Mouse (Mus musculus): ENCODE data around the gene Myof. TPM values are rescaled to one million over a fixed set of nuclear protein-coding genes. Genes with fewer than 3 reads are reported as not detected.

Myof gene
- total and polyA plus RNA-seq, 2 experiments = 0.48 to 2.1 TPM

DNA sequence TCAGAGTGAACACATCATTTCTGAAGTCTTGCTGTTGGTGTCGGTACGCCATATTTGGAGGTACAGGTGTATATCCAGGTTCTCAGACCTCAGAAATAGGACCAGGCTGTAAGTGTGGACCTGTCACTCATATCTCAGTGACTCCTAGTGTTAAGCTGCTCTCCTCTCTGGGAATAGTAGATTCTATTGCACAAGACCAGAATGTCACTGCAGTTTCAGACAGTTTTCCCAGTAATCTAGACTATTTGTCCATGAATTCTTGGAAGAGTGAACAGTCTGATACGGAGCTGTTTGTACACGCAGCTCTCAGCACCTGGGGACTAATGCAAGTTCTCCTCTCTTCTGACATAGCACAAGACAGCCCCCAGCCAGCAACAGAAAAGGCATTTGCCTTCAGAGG is 42.4 kb downstream of the Myof start:
- no peak overlapping the region for H3K27ac ChIP-seq (replicated peaks; ENCODE audit: insufficient read depth, low read depth, low read length)
- H3K27me3 ChIP-seq (ENCODE audit: control insufficient read depth, insufficient read depth, low read length) = no peaks in the 10 kb centered on the region
- 60% methylated on average over 4 of the region's 4 CpGs for WGBS
- no peaks in the 10 kb centered on the region for H3K79me2 ChIP-seq (ENCODE audit: control insufficient read depth, insufficient read depth, low read length)
- H3K9ac ChIP-seq (ENCODE audit: low read depth, low read length) = no peak overlapping the region
- TF ChIP-seq POLR2A (IDR thresholded peaks at IDR 0.05; ENCODE audit: extremely low read depth, insufficient read depth, low read length) (no peak), CTCF (IDR thresholded peaks at IDR 0.05; ENCODE audit: low read depth, low read length) (no peak)
- H3K4me3 ChIP-seq (ENCODE audit: insufficient read depth, low read depth, low read length) = no peak overlapping the region
- peaks cover 2% of the 10 kb centered on the region; the same call in 1 of the 2 replicates for H3K4me1 ChIP-seq (ENCODE audit: control insufficient read depth, insufficient read depth, low read length)
- H3K36me3 ChIP-seq (ENCODE audit: control insufficient read depth, insufficient read depth, low read length) = no peaks in the 10 kb centered on the region
- no peak for DNase-seq (ENCODE audit: extremely low read depth, low read depth, low spot score)

- no peak for DNase-seq (ENCODE audit: extremely low read depth, low read depth, low spot score)
- Histone ChIP-seq H3K4me1 (ENCODE audit: control insufficient read depth, insufficient read depth, low read length) (peaks cover 2% of the 10 kb centered on the region; the same call in 1 of the 2 replicates), H3K36me3 (ENCODE audit: control insufficient read depth, insufficient read depth, low read length) (no peaks in the 10 kb centered on the region), H3K27ac (replicated peaks; ENCODE audit: insufficient read depth, low read depth, low read length) (no peak overlapping the region), H3K4me3 (ENCODE audit: insufficient read depth, low read depth, low read length) (no peak overlapping the region), H3K79me2 (ENCODE audit: control insufficient read depth, insufficient read depth, low read length) (no peaks in the 10 kb centered on the region), H3K27me3 (ENCODE audit: control insufficient read depth, insufficient read depth, low read length) (no peaks in the 10 kb centered on the region), H3K9ac (ENCODE audit: low read depth, low read length) (no peak overlapping the region)
- TF ChIP-seq CTCF (IDR thresholded peaks at IDR 0.05; ENCODE audit: low read depth, low read length) (no peak), POLR2A (IDR thresholded peaks at IDR 0.05; ENCODE audit: extremely low read depth, insufficient read depth, low read length) (no peak)
- 94% methylated on average over 2 of the region's 2 CpGs for WGBS
Measured at GRCm38 (mm10) chr19:37999941-38000340, 43.4 kb downstream of the Myof start.

- 91% methylated on average over 3 of the region's 3 CpGs for WGBS
- TF ChIP-seq POLR2A (IDR thresholded peaks at IDR 0.05; ENCODE audit: extremely low read depth, insufficient read depth, low read length) (no peak), CTCF (IDR thresholded peaks at IDR 0.05; ENCODE audit: low read depth, low read length) (no peak)
- Histone ChIP-seq H3K9ac (ENCODE audit: low read depth, low read length) (no peak overlapping the region), H3K36me3 (ENCODE audit: control insufficient read depth, insufficient read depth, low read length) (no peaks in the 10 kb centered on the region), H3K79me2 (ENCODE audit: control insufficient read depth, insufficient read depth, low read length) (no peaks in the 10 kb centered on the region), H3K4me1 (ENCODE audit: control insufficient read depth, insufficient read depth, low read length) (no peaks in the 10 kb centered on the region), H3K4me3 (ENCODE audit: insufficient read depth, low read depth, low read length) (no peak overlapping the region), H3K27me3 (ENCODE audit: control insufficient read depth, insufficient read depth, low read length) (no peaks in the 10 kb centered on the region), H3K27ac (replicated peaks; ENCODE audit: insufficient read depth, low read depth, low read length) (no peak overlapping the region)
- no peak for DNase-seq (ENCODE audit: extremely low read depth, low read depth, low spot score)
Measured at GRCm38 (mm10) chr19:37994301-37994700, 49.1 kb downstream of the Myof start.

GRCm38 (mm10) chr19:37992184-37992554 is 51.2 kb downstream of the Myof start:
- no peak for DNase-seq (ENCODE audit: extremely low read depth, low read depth, low spot score)
- Histone ChIP-seq H3K79me2 (ENCODE audit: control insufficient read depth, insufficient read depth, low read length) (no peaks in the 10 kb centered on the region), H3K27me3 (ENCODE audit: control insufficient read depth, insufficient read depth, low read length) (no peaks in the 10 kb centered on the region), H3K9ac (ENCODE audit: low read depth, low read length) (no peak overlapping the region), H3K27ac (replicated peaks; ENCODE audit: insufficient read depth, low read depth, low read length) (no peak overlapping the region), H3K4me1 (ENCODE audit: control insufficient read depth, insufficient read depth, low read length) (no peaks in the 10 kb centered on the region), H3K4me3 (ENCODE audit: insufficient read depth, low read depth, low read length) (no peak overlapping the region), H3K36me3 (ENCODE audit: control insufficient read depth, insufficient read depth, low read length) (no peaks in the 10 kb centered on the region)
- WGBS = 75% methylated on average over 2 of the region's 2 CpGs
- TF ChIP-seq CTCF (IDR thresholded peaks at IDR 0.05; ENCODE audit: low read depth, low read length) (no peak), POLR2A (IDR thresholded peaks at IDR 0.05; ENCODE audit: extremely low read depth, insufficient read depth, low read length) (no peak)

DNA sequence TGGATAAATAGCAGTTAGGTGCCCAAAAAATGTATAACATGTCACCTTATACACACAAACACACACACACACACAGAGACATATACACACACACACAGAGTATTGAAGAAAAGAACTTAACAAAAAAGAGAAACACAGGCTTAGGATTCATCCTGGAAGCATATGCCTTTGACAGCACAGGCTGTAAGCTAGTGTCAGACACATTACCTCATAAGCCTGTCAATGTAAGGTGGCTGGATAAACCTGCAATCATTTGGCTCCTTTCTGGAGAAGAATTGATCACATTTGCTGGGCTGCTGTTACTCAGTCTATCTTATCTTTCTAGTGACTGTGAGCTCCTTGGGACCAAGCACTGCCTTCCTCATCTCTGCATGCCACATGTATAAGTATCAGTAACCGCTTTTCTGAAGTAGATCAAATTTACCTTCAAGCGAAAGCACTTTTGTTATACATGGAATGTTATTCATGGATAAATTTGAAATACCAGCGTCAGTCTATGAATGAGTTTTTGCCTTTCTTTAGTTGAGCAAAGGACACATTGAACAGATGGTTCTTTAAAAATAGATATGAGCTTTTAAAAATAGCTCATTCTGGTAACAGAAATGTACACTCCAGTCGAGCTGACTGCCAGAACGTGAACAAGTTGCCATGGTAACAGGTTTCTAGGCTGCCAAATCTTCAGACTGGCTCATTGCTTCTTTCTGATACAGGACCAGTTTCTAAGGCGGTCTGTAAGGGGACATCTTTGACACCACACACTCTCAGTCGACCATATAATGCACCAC is 51.8 kb downstream of the Myof start:
- no peak overlapping the region for H3K9ac ChIP-seq (ENCODE audit: low read depth, low read length)
- 57% methylated on average over 7 of the region's 7 CpGs for WGBS
- TF ChIP-seq POLR2A (IDR thresholded peaks at IDR 0.05; ENCODE audit: extremely low read depth, insufficient read depth, low read length) (no peak), CTCF (IDR thresholded peaks at IDR 0.05; ENCODE audit: low read depth, low read length) (no peak)
- H3K36me3 ChIP-seq (ENCODE audit: control insufficient read depth, insufficient read depth, low read length) = no peaks in the 10 kb centered on the region
- no peaks in the 10 kb centered on the region for H3K4me1 ChIP-seq (ENCODE audit: control insufficient read depth, insufficient read depth, low read length)
- no peaks in the 10 kb centered on the region for H3K27me3 ChIP-seq (ENCODE audit: control insufficient read depth, insufficient read depth, low read length)
- H3K79me2 ChIP-seq (ENCODE audit: control insufficient read depth, insufficient read depth, low read length) = no peaks in the 10 kb centered on the region
- no peak for DNase-seq (ENCODE audit: extremely low read depth, low read depth, low spot score)
- no peak overlapping the region for H3K4me3 ChIP-seq (ENCODE audit: insufficient read depth, low read depth, low read length)
- H3K27ac ChIP-seq (replicated peaks; ENCODE audit: insufficient read depth, low read depth, low read length) = no peak overlapping the region

DNA sequence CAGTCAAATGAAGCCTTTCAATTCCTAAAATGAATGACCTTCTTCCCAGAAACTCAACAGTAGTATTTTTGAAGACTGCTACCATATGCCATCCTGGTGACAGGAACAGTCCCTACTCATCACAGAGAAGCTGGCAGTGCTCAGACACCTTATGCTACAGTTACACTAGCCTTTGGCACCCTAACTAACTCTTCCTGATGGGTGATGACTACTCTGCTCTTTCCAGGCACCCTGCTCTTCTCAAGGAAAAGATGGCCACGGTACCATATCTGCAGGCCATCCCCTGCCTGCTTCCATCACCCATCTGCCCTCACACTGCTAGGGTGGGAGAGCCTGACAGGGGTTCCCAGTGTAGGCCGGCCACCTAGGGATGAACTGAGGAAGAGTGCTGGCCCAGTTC is 53.4 kb downstream of the Myof start:
- H3K27me3 ChIP-seq (ENCODE audit: control insufficient read depth, insufficient read depth, low read length) = no peaks in the 10 kb centered on the region
- no peak overlapping the region for H3K9ac ChIP-seq (ENCODE audit: low read depth, low read length)
- no peaks in the 10 kb centered on the region for H3K4me1 ChIP-seq (ENCODE audit: control insufficient read depth, insufficient read depth, low read length)
- no peaks in the 10 kb centered on the region for H3K36me3 ChIP-seq (ENCODE audit: control insufficient read depth, insufficient read depth, low read length)
- 87% methylated on average over 2 of the region's 2 CpGs for WGBS
- H3K79me2 ChIP-seq (ENCODE audit: control insufficient read depth, insufficient read depth, low read length) = no peaks in the 10 kb centered on the region
- TF ChIP-seq CTCF (IDR thresholded peaks at IDR 0.05; ENCODE audit: low read depth, low read length) (no peak), POLR2A (IDR thresholded peaks at IDR 0.05; ENCODE audit: extremely low read depth, insufficient read depth, low read length) (no peak)
- no peak for DNase-seq (ENCODE audit: extremely low read depth, low read depth, low spot score)
- H3K27ac ChIP-seq (replicated peaks; ENCODE audit: insufficient read depth, low read depth, low read length) = no peak overlapping the region
- H3K4me3 ChIP-seq (ENCODE audit: insufficient read depth, low read depth, low read length) = no peak overlapping the region

Data from liver, adult 2 months (tissue).